Mouse (Mus musculus): ENCODE data around the gene Uxs1.

The Uxs1 gene

GRCm38 (mm10) chr1:43827763-43828194, at the start of gene Uxs1:
Uxs1 (minus strand) TSS chr1:43827800.
- peak; percentile 99 for DNase-seq (ENCODE audit: low spot score in 2 of 2)

- DNase-seq (ENCODE audit: low spot score in 2 of 2) = peak; percentile 58 to 78
These were observed 49.6 kb upstream of the Uxs1 start for GRCm38 (mm10) chr1:43877233-43877632.

- DNase-seq (ENCODE audit: low spot score in 2 of 2) = peak in 1 of 2 experiments; percentile 29
These were observed 43.5 kb upstream of the Uxs1 start for GRCm38 (mm10) chr1:43871116-43871515.

- no peak for DNase-seq (ENCODE audit: low spot score in 2 of 2)
These were observed 40.9 kb upstream of the Uxs1 start for GRCm38 (mm10) chr1:43868510-43868909.

GRCm38 (mm10) chr1:43864758-43865157, 37.2 kb upstream of the Uxs1 start:
- DNase-seq (ENCODE audit: low spot score in 2 of 2) = no peak

GRCm38 (mm10) chr1:43862614-43863013, 35.0 kb upstream of the Uxs1 start:
- no peak for DNase-seq (ENCODE audit: low spot score in 2 of 2)

- no peak for DNase-seq (ENCODE audit: low spot score in 2 of 2)
These were observed 31.4 kb upstream of the Uxs1 start for GRCm38 (mm10) chr1:43858988-43859387.

GRCm38 (mm10) chr1:43857656-43858055, 30.1 kb upstream of the Uxs1 start:
- no peak for DNase-seq (ENCODE audit: low spot score in 2 of 2)

GRCm38 (mm10) chr1:43855591-43855990, 28.0 kb upstream of the Uxs1 start:
- DNase-seq (ENCODE audit: low spot score in 2 of 2) = no peak

- no peak for DNase-seq (ENCODE audit: low spot score in 2 of 2)
These were observed 15.8 kb upstream of the Uxs1 start for GRCm38 (mm10) chr1:43843398-43843797.

- DNase-seq (ENCODE audit: low spot score in 2 of 2) = no peak
These were observed 9.6 kb upstream of the Uxs1 start for GRCm38 (mm10) chr1:43837236-43837635.

- no peak for DNase-seq (ENCODE audit: low spot score in 2 of 2)
These were observed 2.5 kb upstream of the Uxs1 start for GRCm38 (mm10) chr1:43830096-43830495.

- DNase-seq (ENCODE audit: low spot score in 2 of 2) = peak in 1 of 2 experiments; percentile 19
These were observed 418 bp downstream of the Uxs1 start for GRCm38 (mm10) chr1:43827002-43827762.

- DNase-seq (ENCODE audit: low spot score in 2 of 2) = no peak
These were observed 985 bp downstream of the Uxs1 start for GRCm38 (mm10) chr1:43826628-43827001.

- no peak for DNase-seq (ENCODE audit: low spot score in 2 of 2)
These were observed 4.2 kb downstream of the Uxs1 start for GRCm38 (mm10) chr1:43823406-43823805.

- no peak for DNase-seq (ENCODE audit: low spot score in 2 of 2)
These were observed 5.0 kb downstream of the Uxs1 start for GRCm38 (mm10) chr1:43822586-43822985.

- DNase-seq (ENCODE audit: low spot score in 2 of 2) = no peak
These were observed 5.8 kb downstream of the Uxs1 start for GRCm38 (mm10) chr1:43821804-43822203.

- no peak for DNase-seq (ENCODE audit: low spot score in 2 of 2)
These were observed 7.0 kb downstream of the Uxs1 start for GRCm38 (mm10) chr1:43820571-43820970.

- DNase-seq (ENCODE audit: low spot score in 2 of 2) = no peak
These were observed 8.5 kb downstream of the Uxs1 start for GRCm38 (mm10) chr1:43819091-43819490.

GRCm38 (mm10) chr1:43818356-43818755, 9.2 kb downstream of the Uxs1 start:
- DNase-seq (ENCODE audit: low spot score in 2 of 2) = peak in 1 of 2 experiments; percentile 43

- no peak for DNase-seq (ENCODE audit: low spot score in 2 of 2)
These were observed 15.8 kb downstream of the Uxs1 start for GRCm38 (mm10) chr1:43811764-43812163.

GRCm38 (mm10) chr1:43811055-43811454, 16.5 kb downstream of the Uxs1 start:
- DNase-seq (ENCODE audit: low spot score in 2 of 2) = no peak

- no peak for DNase-seq (ENCODE audit: low spot score in 2 of 2)
These were observed 18.2 kb downstream of the Uxs1 start for GRCm38 (mm10) chr1:43809351-43809750.
